Mouse (Mus musculus) liver, embryonic 11.5 days (tissue): ENCODE measurements around the gene Tm4sf4. TPM values are rescaled to one million over a fixed set of nuclear protein-coding genes. Genes with fewer than 3 reads are reported as not detected.

Experiments
- ATAC-seq: fragments of 200-750 bp; cut with Nextera tagmentation; replicated peaks from 2 replicates; pipeline ENCODE4 v1.8.0; 2017; ENCODE audit warnings: moderate number of reproducible peaks, mild to moderate bottlenecking, moderate TSS enrichment, moderate library complexity; ENCODE audit not compliant: low FRiP score
- DNase-seq: peaks from one replicate; pipeline ENCODE4 v3.0.0-alpha.2; 2017; ENCODE audit warnings: low spot score
- H3K27ac ChIP-seq: fragments of 300-500 bp; sonication (generic); 2 replicates; pipeline ENCODE4 v1.5.1; 2014; ENCODE audit warnings: mild to moderate bottlenecking, low read depth, low read length, control low read depth
- H3K27me3 ChIP-seq: fragments of 300-500 bp; sonication (generic); replicated peaks from 2 replicates; pipeline ENCODE4 v1.6.1; 2014; ENCODE audit warnings: low read length, mixed read lengths; ENCODE audit not compliant: control insufficient read depth, insufficient read depth
- H3K36me3 ChIP-seq: fragments of 300-500 bp; sonication (generic); 2 replicates; pipeline ENCODE4 v1.6.1; 2014; ENCODE audit warnings: mild to moderate bottlenecking, low read length, moderate library complexity, mixed read lengths; ENCODE audit not compliant: control insufficient read depth, insufficient read depth
- H3K4me1 ChIP-seq: fragments of 300-500 bp; sonication (generic); replicated peaks from 2 replicates; pipeline ENCODE4 v1.6.1; 2014; ENCODE audit warnings: low read length, mixed read lengths; ENCODE audit not compliant: control insufficient read depth, insufficient read depth
- H3K4me2 ChIP-seq: fragments of 300-500 bp; sonication (generic); 2 replicates; pipeline ENCODE4 v1.6.1; 2014; ENCODE audit warnings: mild to moderate bottlenecking, control low read depth, moderate library complexity
- H3K4me3 ChIP-seq: fragments of 300-500 bp; sonication (generic); 2 replicates; pipeline ENCODE4 v1.5.1; 2014; ENCODE audit warnings: low read depth, low read length, control low read depth
- H3K9ac ChIP-seq: fragments of 300-500 bp; sonication (generic); 2 replicates; pipeline ENCODE4 v1.6.1; 2014; ENCODE audit warnings: low read depth, low read length, control low read depth
- H3K9me3 ChIP-seq: fragments of 300-500 bp; sonication (generic); 2 replicates; pipeline ENCODE4 v1.6.1; 2016; ENCODE audit warnings: low read length, inconsistent platforms, mixed read lengths; ENCODE audit not compliant: control insufficient read depth
- WGBS: fragments of 180-500 bp; shearing (Covaris S2); extraction: QIAGEN DNeasy Blood & Tissue Kit; methylation state at CpG from one replicate; pipeline ENCODE4 v1.1.7; 2014; 5-methylcytosine and 5-hydroxymethylcytosine counted together
- polyA plus RNA-seq: library from polyadenylated mRNA; unstranded; fragments of >200 nt; fragmentation: Nextera tagmentation; extraction: Ambion mirVana; gene quantifications from 2 replicates; pipeline ENCODE4 v1.2.1, GENCODE M21; 2014

The Tm4sf4 gene
- 13.7 and 15.8 TPM in 2 replicates for polyA plus RNA-seq

DNA sequence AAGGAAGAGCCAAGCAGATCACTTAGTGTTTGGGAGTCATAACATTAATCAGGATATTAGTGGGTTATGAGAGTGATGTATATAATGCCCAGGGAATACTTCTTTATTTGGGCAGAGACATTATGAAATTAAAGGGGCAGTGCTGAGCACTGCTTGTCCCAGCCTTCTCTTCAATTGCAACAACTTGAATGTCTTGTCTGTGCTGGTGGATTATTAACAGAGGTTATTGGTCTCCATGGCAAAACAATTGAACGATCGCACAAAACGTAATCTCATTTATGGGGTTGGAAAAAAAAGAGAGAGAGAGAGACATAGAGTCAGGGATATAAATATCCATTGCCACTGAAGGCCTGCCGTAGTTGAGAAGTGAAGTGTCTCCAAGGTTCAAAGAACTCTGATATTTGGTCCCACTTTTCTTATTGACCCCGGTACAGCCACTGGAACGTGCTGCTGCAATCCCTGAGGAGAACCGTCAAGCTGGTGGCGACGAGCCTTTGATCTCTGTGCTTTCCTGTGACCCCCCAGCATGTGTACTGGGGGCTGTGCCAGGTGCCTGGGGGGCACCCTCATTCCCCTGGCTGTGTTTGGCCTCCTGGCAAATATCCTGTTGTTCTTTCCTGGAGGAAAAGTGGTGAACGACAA, at the start of gene Tm4sf4:
Gene Tm4sf4, plus strand, starts transcription at position 226 of the 642 bp plus-strand sequence.
- ATAC-seq (no peak), DNase-seq (no peak)
- 0 out of 2 replicates have a peak within 1 kb of the TSS, but pooled peaks have one; percentile 28 for H3K4me2 ChIP-seq

DNA sequence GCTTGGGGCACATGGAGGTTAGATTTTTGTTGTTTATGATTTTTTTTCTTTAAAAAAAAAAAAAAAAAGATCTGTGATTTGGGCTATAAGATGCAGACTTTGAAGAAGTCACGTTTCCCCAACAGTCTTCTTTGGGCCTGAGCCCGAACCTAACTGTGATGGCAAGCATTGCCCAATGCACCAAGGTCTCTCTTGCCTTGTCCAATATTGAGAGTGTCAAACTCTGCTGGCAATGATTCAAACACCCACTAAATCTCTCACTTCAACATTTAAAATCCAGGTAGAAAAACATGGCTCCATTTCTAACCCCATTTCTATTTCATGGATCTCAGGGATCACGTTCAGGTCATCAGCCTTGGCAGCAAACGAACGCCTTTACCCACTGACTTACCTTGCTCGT, 38.7 kb upstream of the Tm4sf4 start:
- H3K9me3 ChIP-seq: no peaks in the 10 kb centered on the region
- no peak overlapping the region for H3K27ac ChIP-seq
- H3K27me3 ChIP-seq: no peaks in the 10 kb centered on the region
- no peak overlapping the region for H3K4me2 ChIP-seq
- WGBS: 81% methylated on average over 6 of the region's 6 CpGs
- no peak for DNase-seq
- no peak for ATAC-seq
- no peaks in the 10 kb centered on the region for H3K4me1 ChIP-seq
- no peak overlapping the region for H3K9ac ChIP-seq
- H3K36me3 ChIP-seq: no peaks in the 10 kb centered on the region
- H3K4me3 ChIP-seq: no peak overlapping the region

More for the DNA sequence above, at the start of gene Tm4sf4:
- Histone ChIP-seq H3K36me3 (no peaks in the 10 kb centered on the region), H3K9me3 (no peaks in the 10 kb centered on the region), H3K27ac (no peak within 1 kb of the TSS), H3K4me3 (no peak within 1 kb of the TSS), H3K9ac (no peak within 1 kb of the TSS), H3K4me1 (no peaks in the 10 kb centered on the region), H3K27me3 (no peaks in the 10 kb centered on the region)
- WGBS: 69% methylated on average over 10 of the region's 10 CpGs

GRCm38 (mm10) chr3:57386895-57387294, 38.2 kb upstream of the Tm4sf4 start:
- H3K4me2 ChIP-seq: no peak overlapping the region
- no peak for DNase-seq

DNA sequence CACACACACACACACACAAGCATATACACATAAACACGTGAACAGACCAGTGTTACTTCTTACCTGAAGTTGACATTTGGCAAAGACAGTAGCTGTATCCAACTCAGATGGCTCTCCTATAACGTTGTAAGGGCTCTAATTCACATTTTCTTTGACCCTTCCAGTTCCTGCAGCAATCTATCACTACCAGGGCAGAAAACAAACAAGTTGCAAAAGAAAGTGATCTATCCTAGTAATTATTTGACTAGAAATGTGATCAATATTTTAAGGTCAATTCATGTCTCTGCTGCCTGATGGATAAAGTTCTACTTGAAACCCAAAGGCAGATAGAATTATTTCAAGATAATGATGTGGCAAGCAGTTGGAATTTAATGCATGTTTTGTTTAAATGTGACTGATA, 37.5 kb upstream of the Tm4sf4 start:
- H3K4me3 ChIP-seq: no peak overlapping the region
- H3K27ac ChIP-seq: no peak overlapping the region

More at GRCm38 (mm10) chr3:57386895-57387294, 38.2 kb upstream of the Tm4sf4 start:
- Histone ChIP-seq H3K9me3 (no peaks in the 10 kb centered on the region), H3K4me1 (no peaks in the 10 kb centered on the region), H3K9ac (no peak overlapping the region), H3K27me3 (no peaks in the 10 kb centered on the region), H3K4me3 (no peak overlapping the region), H3K36me3 (no peaks in the 10 kb centered on the region), H3K27ac (no peak overlapping the region)
- whole genome bisulfite sequencing: 65% methylated on average over 2 of the region's 2 CpGs
- ATAC-seq: no peak

DNA sequence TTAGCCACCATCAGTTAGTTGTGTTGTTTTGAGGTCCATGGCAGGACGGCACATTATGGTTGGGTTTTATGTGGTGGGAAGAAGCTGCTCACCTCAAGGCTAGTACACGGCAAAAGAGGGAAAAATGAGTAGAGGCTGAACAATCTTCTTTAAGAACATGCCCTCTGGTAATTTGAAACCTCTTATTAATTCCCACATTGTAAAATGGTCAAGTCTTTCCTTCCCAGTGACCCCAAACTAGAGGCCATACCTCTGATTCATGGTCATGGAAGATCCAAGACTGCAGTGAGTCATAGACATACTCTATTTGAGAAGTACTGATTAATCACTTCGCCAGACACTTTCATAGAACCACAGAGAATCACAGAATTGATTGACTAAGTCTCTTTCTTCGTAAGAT, 13.6 kb upstream of the Tm4sf4 start:
- no peaks in the 10 kb centered on the region for H3K36me3 ChIP-seq
- ATAC-seq: no peak
- no peaks in the 10 kb centered on the region for H3K4me1 ChIP-seq
- DNase-seq: no peak
- H3K4me2 ChIP-seq: no peak overlapping the region
- H3K27me3 ChIP-seq: no peaks in the 10 kb centered on the region
- H3K4me3 ChIP-seq: no peak overlapping the region
- no peak overlapping the region for H3K27ac ChIP-seq
- WGBS: 77% methylated on average over 4 of the region's 4 CpGs
- H3K9me3 ChIP-seq: no peaks in the 10 kb centered on the region
- H3K9ac ChIP-seq: no peak overlapping the region

More for the DNA sequence above, 37.5 kb upstream of the Tm4sf4 start:
- ATAC-seq (no peak), DNase-seq (no peak)
- Histone ChIP-seq H3K4me1 (no peaks in the 10 kb centered on the region), H3K9ac (no peak overlapping the region), H3K9me3 (no peaks in the 10 kb centered on the region), H3K27me3 (no peaks in the 10 kb centered on the region), H3K4me2 (no peak overlapping the region), H3K36me3 (no peaks in the 10 kb centered on the region)
- 65% methylated on average over 2 of the region's 2 CpGs for WGBS

GRCm38 (mm10) chr3:57420233-57420632, 4.9 kb upstream of the Tm4sf4 start:
- WGBS: 69% methylated on average over 2 of the region's 2 CpGs

GRCm38 (mm10) chr3:57420660-57421059, 4.5 kb upstream of the Tm4sf4 start:
- no peaks in the 10 kb centered on the region for H3K9me3 ChIP-seq
- H3K4me2 ChIP-seq: no peak overlapping the region
- 70% methylated on average over 1 of the region's 1 CpGs for WGBS

More at GRCm38 (mm10) chr3:57420233-57420632, 4.9 kb upstream of the Tm4sf4 start:
- Histone ChIP-seq H3K9ac (no peak overlapping the region), H3K4me1 (no peaks in the 10 kb centered on the region), H3K27ac (no peak overlapping the region), H3K9me3 (no peaks in the 10 kb centered on the region), H3K27me3 (no peaks in the 10 kb centered on the region), H3K36me3 (no peaks in the 10 kb centered on the region), H3K4me2 (no peak overlapping the region), H3K4me3 (no peak overlapping the region)
- ATAC-seq (no peak), DNase-seq (no peak)

GRCm38 (mm10) chr3:57426351-57426750, 1.2 kb downstream of the Tm4sf4 start:
- Histone ChIP-seq H3K4me2 (no peak overlapping the region), H3K36me3 (no peaks in the 10 kb centered on the region), H3K27ac (no peak overlapping the region), H3K27me3 (no peaks in the 10 kb centered on the region), H3K4me3 (no peak overlapping the region), H3K4me1 (no peaks in the 10 kb centered on the region), H3K9me3 (no peaks in the 10 kb centered on the region), H3K9ac (no peak overlapping the region)
- 85% methylated on average over 11 of the region's 11 CpGs for WGBS
- ATAC-seq (no peak), DNase-seq (no peak)

More at GRCm38 (mm10) chr3:57420660-57421059, 4.5 kb upstream of the Tm4sf4 start:
- H3K9ac ChIP-seq: no peak overlapping the region
- no peak for DNase-seq
- ATAC-seq: no peak
- no peaks in the 10 kb centered on the region for H3K4me1 ChIP-seq
- H3K4me3 ChIP-seq: no peak overlapping the region
- no peaks in the 10 kb centered on the region for H3K36me3 ChIP-seq
- H3K27me3 ChIP-seq: no peaks in the 10 kb centered on the region
- no peak overlapping the region for H3K27ac ChIP-seq
